Mouse (Mus musculus): ENCODE data around the gene Map6.

The Map6 gene

DNA sequence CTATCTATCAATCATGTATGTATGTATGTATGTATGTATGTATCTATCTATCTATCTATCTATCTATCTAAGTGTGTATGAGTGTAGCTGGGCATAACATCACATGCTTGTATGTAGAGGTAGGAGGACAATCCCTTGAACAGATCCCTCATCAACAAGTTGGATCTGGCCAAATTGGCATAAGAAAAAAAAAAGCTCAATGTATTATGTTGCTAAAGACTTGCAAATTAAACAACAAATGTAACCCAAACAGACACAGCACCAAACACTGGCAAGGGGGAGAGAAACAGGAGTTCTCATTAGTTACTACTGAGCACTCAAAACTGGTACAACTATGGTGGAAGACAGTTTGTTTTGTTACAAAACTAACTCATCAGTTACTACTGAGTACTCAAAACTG lies 2.6 kb upstream of the Map6 start:
- no peak for DNase-seq

DNA sequence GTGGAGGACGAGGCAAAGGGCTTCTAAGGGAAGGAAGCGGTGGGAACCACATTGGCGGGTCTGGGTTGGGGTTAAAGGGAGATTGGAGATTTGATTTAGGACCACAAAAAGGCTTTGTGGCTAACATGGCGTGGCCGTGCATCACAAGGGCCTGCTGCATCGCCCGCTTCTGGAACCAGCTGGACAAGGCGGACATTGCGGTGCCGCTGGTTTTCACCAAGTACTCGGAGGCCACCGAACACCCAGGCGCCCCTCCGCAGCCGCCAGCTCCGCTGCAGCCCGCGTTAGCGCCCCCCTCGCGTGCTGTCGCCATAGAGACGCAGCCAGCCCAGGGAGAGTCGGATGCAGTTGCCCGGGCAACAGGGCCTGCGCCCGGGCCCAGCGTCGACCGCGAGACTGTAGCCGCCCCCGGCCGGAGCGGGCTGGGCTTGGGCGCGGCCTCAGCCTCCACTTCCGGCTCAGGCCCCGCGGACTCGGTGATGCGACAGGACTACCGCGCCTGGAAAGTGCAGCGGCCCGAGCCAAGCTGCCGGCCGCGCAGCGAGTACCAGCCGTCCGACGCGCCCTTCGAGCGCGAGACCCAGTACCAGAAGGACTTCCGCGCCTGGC lies 754 bp downstream of the Map6 start:
- DNase-seq, result peak; percentile 68 to 76

DNA sequence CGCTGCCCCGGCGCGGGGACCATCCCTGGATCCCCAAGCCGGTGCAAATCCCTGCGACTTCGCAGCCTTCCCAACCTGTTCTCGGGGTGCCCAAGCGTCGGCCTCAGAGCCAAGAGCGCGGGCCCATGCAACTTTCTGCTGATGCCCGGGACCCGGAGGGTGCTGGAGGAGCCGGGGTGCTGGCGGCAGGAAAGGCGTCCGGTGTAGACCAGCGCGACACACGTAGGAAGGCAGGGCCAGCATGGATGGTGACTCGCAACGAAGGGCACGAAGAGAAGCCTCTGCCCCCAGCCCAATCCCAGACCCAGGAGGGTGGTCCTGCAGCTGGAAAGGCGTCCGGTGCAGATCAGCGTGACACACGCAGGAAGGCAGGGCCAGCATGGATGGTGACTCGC lies 1.3 kb downstream of the Map6 start:
- DNase-seq, result no peak

DNA sequence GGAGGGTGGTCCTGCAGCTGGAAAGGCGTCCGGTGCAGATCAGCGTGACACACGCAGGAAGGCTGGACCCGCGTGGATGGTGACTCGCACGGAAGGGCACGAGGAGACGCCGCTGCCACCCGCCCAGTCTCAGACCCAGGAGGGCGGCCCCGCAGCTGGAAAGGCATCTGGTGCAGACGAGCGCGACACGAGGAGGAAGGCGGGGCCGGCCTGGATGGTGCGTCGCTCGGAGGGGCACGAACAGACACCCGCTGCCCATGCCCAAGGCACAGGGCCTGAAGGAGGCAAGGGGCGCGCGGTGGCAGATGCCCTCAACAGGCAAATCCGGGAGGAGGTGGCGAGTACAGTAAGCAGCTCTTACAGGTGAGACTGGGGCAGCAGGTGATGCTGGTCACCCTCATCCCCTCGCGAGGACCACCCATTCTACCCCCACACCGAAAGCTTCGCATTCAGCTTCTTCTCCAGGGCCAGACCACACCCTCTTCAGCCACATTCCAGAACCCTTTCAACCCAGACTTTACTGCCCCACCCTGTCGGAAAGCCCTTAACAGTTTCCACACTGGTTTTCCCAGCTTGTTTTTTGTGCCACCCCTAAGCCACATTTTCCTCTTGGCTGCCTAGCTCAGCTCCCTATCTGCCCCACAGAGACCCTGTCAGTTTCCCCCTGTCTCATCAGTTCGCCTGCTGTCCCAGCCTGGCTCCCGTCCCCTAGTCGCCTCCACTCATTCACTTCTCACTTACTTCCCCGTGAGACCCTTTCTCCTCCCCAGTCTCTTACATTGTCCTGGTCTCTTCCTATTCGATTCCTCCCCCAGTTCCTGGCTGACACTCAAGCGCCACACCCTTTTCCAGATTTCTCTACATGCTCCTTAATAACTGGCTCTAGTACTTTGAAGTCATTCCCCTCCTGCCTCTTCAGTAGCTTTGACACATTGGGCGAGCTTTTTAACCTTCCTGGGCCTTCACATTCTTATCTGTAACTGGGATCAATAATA lies 2.0 kb downstream of the Map6 start:
- peak; percentile 14 to 35 for DNase-seq

DNA sequence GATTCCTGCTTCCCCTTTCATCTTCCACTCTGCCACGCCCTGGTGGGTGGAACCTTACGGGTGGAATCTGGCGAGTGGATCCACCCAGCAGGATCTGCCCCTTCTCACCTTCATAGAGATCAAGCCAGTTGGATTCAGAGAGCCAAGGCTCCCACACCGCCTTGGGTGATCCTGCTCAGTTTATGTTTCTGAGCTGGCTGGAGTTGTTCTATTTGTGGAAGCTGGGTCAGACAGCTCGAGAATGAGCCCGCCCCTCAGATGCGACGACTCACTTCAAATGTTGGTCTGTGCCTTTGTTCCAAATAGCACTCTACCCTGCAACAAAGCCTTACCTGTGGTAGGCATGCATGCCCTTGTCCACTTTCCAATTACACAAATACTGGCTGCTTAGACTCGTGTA lies 4.4 kb downstream of the Map6 start:
- DNase-seq, result no peak

- no peak for DNase-seq
Observed at GRCm38 (mm10) chr7:99275131-99275530, 7.9 kb downstream of the Map6 start.

- DNase-seq, result no peak
Observed at GRCm38 (mm10) chr7:99276679-99277078, 9.4 kb downstream of the Map6 start.

DNA sequence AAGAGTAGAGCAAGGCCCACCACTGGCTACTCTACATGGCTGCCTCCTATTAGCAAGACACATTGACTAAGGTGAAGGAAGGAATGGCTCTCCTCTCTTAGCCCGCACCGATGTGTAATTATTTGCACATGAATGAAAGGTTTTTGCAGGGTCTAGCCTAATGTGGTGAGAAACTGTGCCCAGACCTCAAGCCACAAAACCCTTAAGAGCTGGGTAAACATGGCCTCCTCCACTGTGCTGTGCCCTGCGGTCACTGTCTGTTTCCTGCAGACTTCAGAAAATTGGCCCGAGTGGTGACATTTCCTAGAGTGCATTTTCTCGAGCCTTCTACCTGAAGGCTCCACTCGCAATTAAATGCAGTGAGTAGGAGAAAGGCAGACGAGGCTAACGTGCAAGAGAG lies 11.1 kb downstream of the Map6 start:
- DNase-seq, result no peak

DNA sequence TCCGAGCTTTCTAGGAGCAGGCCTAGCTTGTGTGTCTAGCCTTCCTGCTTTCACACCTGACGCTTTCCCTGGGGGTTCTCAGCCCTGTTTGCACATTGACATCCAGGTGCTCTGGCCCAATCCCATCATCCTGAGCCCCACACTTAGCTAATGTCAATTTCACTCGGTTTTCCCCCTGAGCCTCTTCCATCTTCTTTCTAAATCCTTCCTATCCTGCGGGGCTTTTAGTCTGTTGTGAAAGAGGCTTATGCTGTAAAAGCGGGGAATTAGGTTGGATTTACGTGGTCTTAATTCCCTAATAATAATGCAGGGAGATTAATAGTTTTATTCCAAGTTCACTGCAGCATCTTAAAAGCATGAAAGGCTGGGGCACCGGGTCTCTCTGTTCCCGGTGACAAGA lies 12.3 kb downstream of the Map6 start:
- no peak for DNase-seq

DNA sequence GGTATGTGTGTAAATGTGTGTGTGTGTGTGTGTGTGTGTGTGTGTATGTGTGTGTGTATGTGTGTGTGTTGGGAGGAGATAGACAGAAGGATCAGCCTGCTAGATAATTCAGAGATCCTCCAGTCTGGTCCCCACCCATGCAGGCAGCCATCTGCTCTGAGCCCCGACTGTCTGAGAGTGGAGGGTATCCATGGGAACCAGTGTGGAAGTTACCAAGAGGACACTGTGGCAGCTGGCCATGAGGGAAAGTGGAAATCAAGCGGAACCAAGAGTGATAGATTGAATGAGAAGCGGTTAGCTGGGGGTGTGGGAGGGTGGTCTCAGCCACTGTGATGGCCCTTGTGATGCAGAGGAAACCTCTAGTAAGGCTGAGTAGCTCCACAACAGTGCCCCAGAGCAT lies 20.0 kb downstream of the Map6 start:
- no peak for DNase-seq

- DNase-seq, result no peak
Observed at GRCm38 (mm10) chr7:99290008-99290407, 22.8 kb downstream of the Map6 start.

DNA sequence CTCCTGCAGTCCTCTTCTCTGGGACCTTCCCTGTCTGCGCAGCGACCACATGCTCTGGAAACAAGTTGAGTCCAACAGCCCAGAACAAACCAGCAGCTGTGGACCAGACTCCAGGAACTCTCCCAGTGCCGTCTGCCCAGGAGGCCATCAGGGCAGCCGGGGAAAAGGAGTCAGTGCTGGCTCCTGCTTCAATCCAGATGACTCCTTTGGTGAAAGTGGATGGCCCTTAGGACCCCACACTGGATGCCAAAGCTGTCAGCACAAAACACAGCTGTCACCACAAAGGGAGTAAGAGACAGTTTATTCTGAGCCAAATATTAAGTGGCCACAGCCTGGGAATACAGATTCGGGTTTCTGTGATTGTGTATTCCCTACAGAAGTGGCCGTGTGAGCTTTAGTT lies 23.7 kb downstream of the Map6 start:
- no peak for DNase-seq

DNA sequence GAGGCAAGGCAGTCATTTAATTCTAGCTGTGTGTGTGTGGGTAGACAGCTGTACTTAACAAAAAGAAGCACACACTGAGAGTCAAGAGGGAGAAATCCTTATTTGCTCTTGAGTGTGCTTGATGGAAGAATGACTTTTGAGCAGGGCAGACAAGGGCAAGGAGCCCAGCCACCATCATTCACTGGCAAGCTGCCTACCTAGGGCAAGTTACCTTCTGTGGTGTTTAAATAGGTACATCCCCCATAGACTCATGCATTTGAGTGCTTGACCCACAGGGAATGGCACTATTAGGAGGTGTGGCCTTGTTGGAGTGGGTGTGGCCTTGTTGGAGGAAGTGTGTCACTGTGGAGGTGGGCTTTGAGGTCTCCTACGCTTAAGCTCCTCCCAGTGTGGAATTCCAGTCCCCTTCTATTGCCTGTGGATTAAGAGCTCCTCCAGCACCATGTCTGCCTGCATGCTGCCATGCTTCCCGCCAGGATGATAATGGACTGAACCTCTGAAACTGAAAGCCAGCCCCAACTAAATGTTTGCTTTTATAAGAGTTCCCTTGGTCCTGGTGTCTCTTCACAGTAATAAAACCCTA lies 27.0 kb downstream of the Map6 start:
- no peak for DNase-seq

DNA sequence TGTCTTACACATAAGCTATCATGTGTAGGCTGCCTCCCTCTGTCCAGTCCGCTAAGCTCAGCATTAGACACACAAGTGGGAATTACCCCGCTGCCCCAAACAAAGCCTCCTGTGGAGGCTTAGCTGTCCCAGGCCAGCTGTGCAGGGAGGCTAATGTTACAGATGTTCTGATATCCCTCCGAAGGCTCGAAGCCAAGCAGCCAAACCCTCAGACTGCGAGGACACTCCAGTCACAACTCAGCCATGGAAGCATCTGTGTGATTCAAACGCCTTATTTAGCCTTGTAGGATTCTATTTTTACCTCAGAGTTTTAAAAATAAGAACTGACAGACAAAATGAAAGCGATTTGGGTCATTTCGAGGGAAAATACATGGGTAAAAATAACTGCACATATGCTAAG lies 27.9 kb downstream of the Map6 start:
- DNase-seq, result no peak

- DNase-seq, result no peak
Observed at GRCm38 (mm10) chr7:99300650-99301175, 33.5 kb downstream of the Map6 start.

DNA sequence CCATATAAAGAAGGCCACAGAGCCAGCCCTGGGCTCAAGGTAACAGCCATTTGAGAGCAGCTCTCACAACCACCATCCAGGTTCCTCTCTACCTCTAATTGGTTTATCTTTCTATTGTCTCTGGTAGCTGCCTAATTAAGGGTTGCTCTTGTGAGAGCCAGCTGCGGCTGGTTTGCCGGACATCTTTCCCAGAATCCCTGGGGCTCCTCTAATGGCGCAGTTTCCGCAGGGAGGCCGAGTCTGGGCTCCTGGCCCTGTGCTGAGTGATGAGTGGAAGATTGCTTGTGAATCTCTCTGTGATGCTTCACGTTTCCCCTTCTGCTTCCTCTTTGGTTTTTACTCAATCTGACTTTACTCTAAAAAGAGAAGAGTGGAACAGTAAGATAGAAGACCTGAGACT lies 36.8 kb downstream of the Map6 start:
- no peak for DNase-seq

DNA sequence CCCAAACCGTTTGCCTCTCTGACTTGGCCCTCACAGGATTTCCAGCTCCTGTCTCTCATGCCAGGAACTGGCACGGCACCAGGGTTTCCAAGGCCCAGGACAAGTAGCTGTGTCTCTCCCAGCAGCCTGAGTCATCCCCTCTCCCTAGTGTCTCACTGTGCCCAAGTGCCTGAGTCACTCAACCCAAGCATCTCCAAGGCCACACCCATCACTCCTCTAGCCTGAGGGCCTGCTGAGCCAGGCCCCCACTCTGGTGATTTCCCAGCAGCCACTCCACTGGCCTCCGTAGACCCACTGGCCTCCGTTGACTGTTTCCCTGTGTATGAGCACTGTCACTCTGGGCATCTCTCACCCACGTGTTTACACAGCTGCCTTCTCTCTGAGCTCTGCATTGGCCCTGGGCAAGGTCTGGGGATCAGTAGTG lies 37.7 kb downstream of the Map6 start:
- DNase-seq, result peak; percentile 26 to 49

GRCm38 (mm10) chr7:99305688-99306087 lies 38.4 kb downstream of the Map6 start:
- no peak for DNase-seq

GRCm38 (mm10) chr7:99306640-99307039 lies 39.4 kb downstream of the Map6 start:
- DNase-seq, result peak in 1 of 2 experiments; percentile 24

- DNase-seq, result no peak
Observed at GRCm38 (mm10) chr7:99311433-99311832, 44.2 kb downstream of the Map6 start.

DNA sequence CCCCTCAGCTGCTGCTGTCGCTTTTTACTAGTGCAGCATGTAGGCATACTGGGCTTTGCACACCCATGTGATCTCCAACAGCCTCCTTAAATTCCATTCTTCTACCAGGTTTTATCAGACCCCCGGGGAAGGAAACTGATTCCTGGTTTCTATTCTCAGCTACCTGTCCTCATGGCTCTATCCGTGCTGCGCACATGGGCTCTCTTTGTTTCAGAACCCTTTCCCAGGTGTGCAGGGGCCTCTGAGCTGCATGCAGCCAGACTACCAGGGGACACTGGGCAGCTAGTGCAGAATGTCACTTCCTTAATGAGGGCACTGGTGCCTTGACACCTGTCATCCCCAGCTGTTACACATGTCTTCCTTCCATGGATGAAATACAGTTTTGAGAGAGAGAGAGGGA lies 44.8 kb downstream of the Map6 start:
- no peak for DNase-seq

DNA sequence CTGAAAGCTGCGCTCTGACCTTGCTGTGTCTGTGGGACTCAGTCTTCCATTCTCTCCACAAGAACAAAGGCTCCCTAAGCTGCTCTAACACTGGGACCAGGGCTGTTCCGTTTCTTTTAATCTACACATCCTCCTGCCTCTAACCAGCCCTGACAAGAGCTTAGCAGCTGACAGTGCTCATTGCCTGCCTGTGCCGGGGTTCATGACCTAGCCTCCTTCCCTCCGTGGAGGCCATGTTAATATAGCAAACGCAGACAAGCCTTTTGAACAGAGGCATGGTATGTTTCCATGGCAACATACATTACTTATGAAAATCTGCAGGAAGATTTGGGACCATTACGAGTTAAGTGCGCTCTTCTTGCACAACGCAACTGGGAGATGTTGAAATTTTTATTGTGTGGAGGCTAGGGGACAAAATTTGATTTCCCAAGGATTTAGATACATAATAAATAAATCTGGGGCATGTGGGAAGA lies 45.5 kb downstream of the Map6 start:
- no peak for DNase-seq

DNA sequence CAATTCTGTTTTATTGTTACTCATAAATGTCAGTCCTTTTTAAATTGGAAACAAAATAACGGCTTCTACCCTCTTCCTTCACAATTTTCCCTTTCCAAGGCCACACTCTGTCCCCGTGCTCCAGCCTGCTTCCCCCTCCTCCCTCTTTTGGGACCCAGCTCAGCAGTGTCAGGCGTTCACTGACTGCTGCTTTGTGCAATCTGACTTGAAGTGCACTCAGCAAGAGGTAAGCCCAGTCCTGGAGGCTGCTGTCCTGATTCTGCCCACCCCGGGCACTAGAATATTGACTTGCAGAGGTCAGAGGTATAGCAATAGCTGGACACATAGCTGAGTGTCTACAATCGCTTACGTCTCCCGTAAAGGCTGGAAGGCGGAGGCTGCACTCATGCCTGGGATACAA lies 46.0 kb downstream of the Map6 start:
- DNase-seq, result no peak

DNA sequence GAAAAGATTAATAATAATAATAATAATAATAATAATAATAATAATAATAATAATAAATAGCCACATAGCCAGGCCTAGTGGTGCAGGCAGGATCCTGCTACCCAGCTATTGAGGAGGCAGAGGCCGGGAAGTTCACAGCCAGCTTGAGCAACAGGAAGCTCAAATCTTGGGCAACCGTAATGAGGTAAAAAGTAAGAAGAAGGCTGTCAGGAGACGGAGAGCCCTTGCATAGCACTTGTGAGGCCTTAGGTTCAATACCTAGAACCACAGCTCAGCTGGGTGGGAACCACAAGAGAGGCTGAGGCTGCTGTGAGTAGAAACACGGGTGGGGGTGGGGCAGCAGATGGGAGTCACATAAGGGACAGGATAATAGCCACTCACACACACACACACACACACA lies 47.3 kb downstream of the Map6 start:
- DNase-seq, result no peak
